Mouse (Mus musculus): ENCODE measurements around the gene Adprh. TPM values are rescaled to one million over a fixed set of nuclear protein-coding genes. Genes with fewer than 3 reads are reported as not detected.
"Not testable (repeated sequence)": the region's sequence is repeated elsewhere in the genome, so short reads cannot be mapped to it uniquely, and the experiment has no call there.

The Adprh gene
- total RNA-seq, 1 experiment from 2014 or later, result 11.1 TPM

GRCm38 (mm10) chr16:38451421-38452205 lies 890 bp downstream of the Adprh start:
- no peak for ATAC-seq (replicated peaks in 1 of 2; ENCODE audit: insufficient read depth in 1 of 2, low FRiP score in 2 of 2, low TSS enrichment in 1 of 2, low read depth in 1 of 2, poor library complexity in 2 of 2, severe bottlenecking in 2 of 2)

- ATAC-seq (replicated peaks in 1 of 2; ENCODE audit: insufficient read depth in 1 of 2, low FRiP score in 2 of 2, low TSS enrichment in 1 of 2, low read depth in 1 of 2, poor library complexity in 2 of 2, severe bottlenecking in 2 of 2), result no peak
Measured at GRCm38 (mm10) chr16:38450707-38451106, 1.8 kb downstream of the Adprh start.

- no peak for ATAC-seq (replicated peaks in 1 of 2; ENCODE audit: insufficient read depth in 1 of 2, low FRiP score in 2 of 2, low TSS enrichment in 1 of 2, low read depth in 1 of 2, poor library complexity in 2 of 2, severe bottlenecking in 2 of 2)
Measured at GRCm38 (mm10) chr16:38448458-38448857, 4.0 kb downstream of the Adprh start.

- no peak for ATAC-seq (replicated peaks in 1 of 2; ENCODE audit: insufficient read depth in 1 of 2, low FRiP score in 2 of 2, low TSS enrichment in 1 of 2, low read depth in 1 of 2, poor library complexity in 2 of 2, severe bottlenecking in 2 of 2)
Measured at GRCm38 (mm10) chr16:38447366-38447765, 5.1 kb downstream of the Adprh start.

GRCm38 (mm10) chr16:38446141-38446540 lies 6.4 kb downstream of the Adprh start:
- ATAC-seq (replicated peaks in 1 of 2; ENCODE audit: insufficient read depth in 1 of 2, low FRiP score in 2 of 2, low TSS enrichment in 1 of 2, low read depth in 1 of 2, poor library complexity in 2 of 2, severe bottlenecking in 2 of 2), result not testable (repeated sequence)

- no peak for ATAC-seq (replicated peaks in 1 of 2; ENCODE audit: insufficient read depth in 1 of 2, low FRiP score in 2 of 2, low TSS enrichment in 1 of 2, low read depth in 1 of 2, poor library complexity in 2 of 2, severe bottlenecking in 2 of 2)
Measured at GRCm38 (mm10) chr16:38445576-38445975, 6.9 kb downstream of the Adprh start.

- no peak for ATAC-seq (replicated peaks in 1 of 2; ENCODE audit: insufficient read depth in 1 of 2, low FRiP score in 2 of 2, low TSS enrichment in 1 of 2, low read depth in 1 of 2, poor library complexity in 2 of 2, severe bottlenecking in 2 of 2)
Measured at GRCm38 (mm10) chr16:38445046-38445445, 7.5 kb downstream of the Adprh start.

- ATAC-seq (replicated peaks in 1 of 2; ENCODE audit: insufficient read depth in 1 of 2, low FRiP score in 2 of 2, low TSS enrichment in 1 of 2, low read depth in 1 of 2, poor library complexity in 2 of 2, severe bottlenecking in 2 of 2), result no peak
Measured at GRCm38 (mm10) chr16:38443721-38444464, 8.6 kb downstream of the Adprh start.

GRCm38 (mm10) chr16:38442216-38442615 lies 10.3 kb downstream of the Adprh start:
- no peak for ATAC-seq (replicated peaks in 1 of 2; ENCODE audit: insufficient read depth in 1 of 2, low FRiP score in 2 of 2, low TSS enrichment in 1 of 2, low read depth in 1 of 2, poor library complexity in 2 of 2, severe bottlenecking in 2 of 2)

GRCm38 (mm10) chr16:38441611-38442010 lies 10.9 kb downstream of the Adprh start:
- no peak for ATAC-seq (replicated peaks in 1 of 2; ENCODE audit: insufficient read depth in 1 of 2, low FRiP score in 2 of 2, low TSS enrichment in 1 of 2, low read depth in 1 of 2, poor library complexity in 2 of 2, severe bottlenecking in 2 of 2)

- no peak for ATAC-seq (replicated peaks in 1 of 2; ENCODE audit: insufficient read depth in 1 of 2, low FRiP score in 2 of 2, low TSS enrichment in 1 of 2, low read depth in 1 of 2, poor library complexity in 2 of 2, severe bottlenecking in 2 of 2)
Measured at GRCm38 (mm10) chr16:38440403-38440802, 12.1 kb downstream of the Adprh start.

- ATAC-seq (replicated peaks in 1 of 2; ENCODE audit: insufficient read depth in 1 of 2, low FRiP score in 2 of 2, low TSS enrichment in 1 of 2, low read depth in 1 of 2, poor library complexity in 2 of 2, severe bottlenecking in 2 of 2), result no peak
Measured at GRCm38 (mm10) chr16:38439190-38439589, 13.3 kb downstream of the Adprh start.

- ATAC-seq (replicated peaks in 1 of 2; ENCODE audit: insufficient read depth in 1 of 2, low FRiP score in 2 of 2, low TSS enrichment in 1 of 2, low read depth in 1 of 2, poor library complexity in 2 of 2, severe bottlenecking in 2 of 2), result no peak
Measured at GRCm38 (mm10) chr16:38434295-38434795, 18.2 kb downstream of the Adprh start.

- ATAC-seq (replicated peaks in 1 of 2; ENCODE audit: insufficient read depth in 1 of 2, low FRiP score in 2 of 2, low TSS enrichment in 1 of 2, low read depth in 1 of 2, poor library complexity in 2 of 2, severe bottlenecking in 2 of 2), result 0 out of 4 replicates have a peak, but pooled peaks of 1 of the 2 experiments have one; percentile 21
Measured at GRCm38 (mm10) chr16:38433514-38433913, 19.0 kb downstream of the Adprh start.

GRCm38 (mm10) chr16:38432498-38433425 lies 19.7 kb downstream of the Adprh start, which contains the start of gene Pla1a:
TSS of gene Pla1a (minus strand) at chr16:38433145.
- peak in 1 of 2 experiments; percentile 21; a peak in 1 of 4 replicates for ATAC-seq (replicated peaks in 1 of 2; ENCODE audit: insufficient read depth in 1 of 2, low FRiP score in 2 of 2, low TSS enrichment in 1 of 2, low read depth in 1 of 2, poor library complexity in 2 of 2, severe bottlenecking in 2 of 2)

- no peak for ATAC-seq (replicated peaks in 1 of 2; ENCODE audit: insufficient read depth in 1 of 2, low FRiP score in 2 of 2, low TSS enrichment in 1 of 2, low read depth in 1 of 2, poor library complexity in 2 of 2, severe bottlenecking in 2 of 2)
Measured at GRCm38 (mm10) chr16:38431446-38432185, 20.9 kb downstream of the Adprh start.

- no peak for ATAC-seq (replicated peaks in 1 of 2; ENCODE audit: insufficient read depth in 1 of 2, low FRiP score in 2 of 2, low TSS enrichment in 1 of 2, low read depth in 1 of 2, poor library complexity in 2 of 2, severe bottlenecking in 2 of 2)
Measured at GRCm38 (mm10) chr16:38425799-38426198, 26.7 kb downstream of the Adprh start.
